Mouse (Mus musculus) liver, adult 2 months (tissue): ENCODE measurements around the gene Reck.

ENCODE experiments used
- CTCF ChIP-seq: fragments of 200-500 bp; IDR thresholded peaks from 2 replicates; pipeline ENCODE4 v1.5.1; 2011; ENCODE audit warnings: low read depth, low read length, control low read depth
- POLR2A ChIP-seq: fragments of 200-500 bp; IDR thresholded peaks from 2 replicates; pipeline ENCODE4 v1.6.1; 2011; ENCODE audit warnings: low read length, control low read depth; ENCODE audit not compliant: insufficient read depth; ENCODE audit errors: extremely low read depth

- TF ChIP-seq POLR2A (no peak), CTCF (no peak)
Observed at GRCm38 (mm10) chr4:43965856-43966535, 90.7 kb downstream of the Reck start.
